Mouse (Mus musculus) midbrain, embryonic 11.5 days (tissue): ENCODE data around the gene Gnao1. TPM values are rescaled to one million over a fixed set of nuclear protein-coding genes. Genes with fewer than 3 reads are reported as not detected.

Experiments
- ATAC-seq: fragments of 200-750 bp; cut with Nextera tagmentation; 2 replicates; pipeline ENCODE4 v1.8.0; 2017; ENCODE audit warnings: moderate TSS enrichment, moderate library complexity; ENCODE audit not compliant: low FRiP score
- DNase-seq: peaks from one replicate; pipeline ENCODE4 v3.0.0; 2015; ENCODE audit warnings: low spot score; ENCODE audit errors: missing footprints
- H3K27ac ChIP-seq: fragments of 300-500 bp; sonication (generic); 2 replicates; pipeline ENCODE4 v1.5.1; 2014; ENCODE audit warnings: low read depth, low read length
- H3K27me3 ChIP-seq: fragments of 300-500 bp; sonication (generic); 2 replicates; pipeline ENCODE4 v1.6.1; 2014; ENCODE audit warnings: mild to moderate bottlenecking, low read length, moderate library complexity, mixed read lengths; ENCODE audit not compliant: control insufficient read depth, insufficient read depth
- H3K36me3 ChIP-seq: fragments of 300-500 bp; sonication (generic); 2 replicates; pipeline ENCODE4 v1.6.1; 2014; ENCODE audit warnings: mild to moderate bottlenecking, low read length, moderate library complexity, mixed read lengths; ENCODE audit not compliant: control insufficient read depth, insufficient read depth
- H3K4me1 ChIP-seq: fragments of 300-500 bp; sonication (generic); 2 replicates; pipeline ENCODE4 v1.6.1; 2014; ENCODE audit warnings: low read length; ENCODE audit not compliant: control insufficient read depth, insufficient read depth
- H3K4me2 ChIP-seq: fragments of 300-500 bp; sonication (generic); 2 replicates; pipeline ENCODE4 v1.6.1; 2014; ENCODE audit warnings: mild to moderate bottlenecking, moderate library complexity
- H3K4me3 ChIP-seq: fragments of 300-500 bp; sonication (generic); 2 replicates; pipeline ENCODE4 v1.5.1; 2014; ENCODE audit warnings: low read depth, low read length
- H3K9ac ChIP-seq: fragments of 300-500 bp; sonication (generic); 2 replicates; pipeline ENCODE4 v1.6.1; 2014; ENCODE audit warnings: low read length
- H3K9me3 ChIP-seq: fragments of 300-500 bp; sonication (generic); 2 replicates; pipeline ENCODE4 v1.6.1; 2016; ENCODE audit warnings: low read length; ENCODE audit not compliant: control insufficient read depth
- WGBS: fragments of 180-500 bp; shearing (Covaris S2); extraction: QIAGEN DNeasy Blood & Tissue Kit; methylation state at CpG from one replicate; pipeline ENCODE4 v1.1.7; 2014; 5-methylcytosine and 5-hydroxymethylcytosine counted together
- polyA plus RNA-seq: library from polyadenylated mRNA; unstranded; fragments of >200 nt; fragmentation: Nextera tagmentation; extraction: Ambion mirVana; gene quantifications from 2 replicates; pipeline ENCODE4 v1.2.1, GENCODE M21; 2014

Gnao1 gene
- polyA plus RNA-seq, 1 experiment from 2014 or later: 32.1 TPM

- H3K4me2 ChIP-seq: no peak overlapping the region
- no peak for DNase-seq
- no peak for ATAC-seq
- WGBS: 84% methylated on average over 11 of the region's 11 CpGs
- no peaks in the 10 kb centered on the region for H3K36me3 ChIP-seq
- no peak overlapping the region for H3K27ac ChIP-seq
- no peaks in the 10 kb centered on the region for H3K4me1 ChIP-seq
- H3K4me3 ChIP-seq: no peak overlapping the region
- H3K27me3 ChIP-seq: no peaks in the 10 kb centered on the region
- no peaks in the 10 kb centered on the region for H3K9me3 ChIP-seq
- H3K9ac ChIP-seq: no peak overlapping the region
Measured at GRCm38 (mm10) chr8:93940542-93941423, 131.0 kb downstream of the Gnao1 start.

- Histone ChIP-seq H3K4me2 (no peak overlapping the region), H3K36me3 (no peaks in the 10 kb centered on the region), H3K9ac (no peak overlapping the region), H3K27ac (no peak overlapping the region), H3K4me1 (no peaks in the 10 kb centered on the region), H3K4me3 (no peak overlapping the region), H3K9me3 (no peaks in the 10 kb centered on the region), H3K27me3 (no peaks in the 10 kb centered on the region)
- no peak for ATAC-seq
- DNase-seq: no peak
- WGBS: 81% methylated on average over 4 of the region's 4 CpGs
Measured at GRCm38 (mm10) chr8:93941636-93942054, 131.9 kb downstream of the Gnao1 start.

- ATAC-seq: no peak
- 83% methylated on average over 4 of the region's 4 CpGs for WGBS
- Histone ChIP-seq H3K4me1 (no peaks in the 10 kb centered on the region), H3K4me2 (no peak overlapping the region), H3K27me3 (no peaks in the 10 kb centered on the region), H3K9ac (no peak overlapping the region), H3K36me3 (peaks cover 2% of the 10 kb centered on the region; the same call in 1 of the 2 replicates), H3K4me3 (no peak overlapping the region), H3K27ac (no peak overlapping the region), H3K9me3 (no peaks in the 10 kb centered on the region)
- DNase-seq: no peak
Measured at GRCm38 (mm10) chr8:93945781-93946180, 136.0 kb downstream of the Gnao1 start.

- Histone ChIP-seq H3K9ac (no peak overlapping the region), H3K36me3 (peaks cover 2% of the 10 kb centered on the region; the same call in 1 of the 2 replicates), H3K4me1 (no peaks in the 10 kb centered on the region), H3K9me3 (no peaks in the 10 kb centered on the region), H3K27ac (no peak overlapping the region), H3K27me3 (no peaks in the 10 kb centered on the region), H3K4me3 (no peak overlapping the region), H3K4me2 (no peak overlapping the region)
- ATAC-seq: no peak
- no peak for DNase-seq
- 96% methylated on average over 1 of the region's 1 CpGs for WGBS
Measured at GRCm38 (mm10) chr8:93946397-93946796, 136.6 kb downstream of the Gnao1 start.

GRCm38 (mm10) chr8:93950133-93950532, 140.4 kb downstream of the Gnao1 start:
- DNase-seq (no peak), ATAC-seq (no peak)
- H3K4me1 ChIP-seq: no peaks in the 10 kb centered on the region
- H3K27ac ChIP-seq: no peak overlapping the region
- H3K4me2 ChIP-seq: no peak overlapping the region
- peaks cover 6% of the 10 kb centered on the region for H3K36me3 ChIP-seq
- H3K9me3 ChIP-seq: no peaks in the 10 kb centered on the region
- no peak overlapping the region for H3K9ac ChIP-seq
- no peaks in the 10 kb centered on the region for H3K27me3 ChIP-seq
- WGBS: 84% methylated on average over 14 of the region's 14 CpGs
- H3K4me3 ChIP-seq: no peak overlapping the region

- H3K4me3 ChIP-seq: no peak overlapping the region
- H3K27ac ChIP-seq: no peak overlapping the region
- H3K4me2 ChIP-seq: no peak overlapping the region
- H3K9me3 ChIP-seq: no peaks in the 10 kb centered on the region
- 85% methylated on average over 9 of the region's 9 CpGs for WGBS
- no peak overlapping the region for H3K9ac ChIP-seq
- ATAC-seq: no peak
- H3K27me3 ChIP-seq: no peaks in the 10 kb centered on the region
- H3K4me1 ChIP-seq: no peaks in the 10 kb centered on the region
- peaks cover 6% of the 10 kb centered on the region for H3K36me3 ChIP-seq
- DNase-seq: no peak
Measured at GRCm38 (mm10) chr8:93952511-93952910, 142.7 kb downstream of the Gnao1 start.

- Histone ChIP-seq H3K36me3 (peaks cover 4% of the 10 kb centered on the region; the same call in 1 of the 2 replicates), H3K9me3 (no peaks in the 10 kb centered on the region), H3K9ac (no peak overlapping the region), H3K4me2 (no peak overlapping the region), H3K4me3 (no peak overlapping the region), H3K4me1 (no peaks in the 10 kb centered on the region), H3K27ac (no peak overlapping the region), H3K27me3 (no peaks in the 10 kb centered on the region)
- ATAC-seq (no peak), DNase-seq (no peak)
- 91% methylated on average over 9 of the region's 9 CpGs for whole genome bisulfite sequencing
Measured at GRCm38 (mm10) chr8:93958402-93958801, 148.6 kb downstream of the Gnao1 start.

GRCm38 (mm10) chr8:93960909-93961308, 151.1 kb downstream of the Gnao1 start:
- H3K9ac ChIP-seq: no peak overlapping the region
- DNase-seq (no peak), ATAC-seq (no peak)
- H3K27ac ChIP-seq: no peak overlapping the region
- no peaks in the 10 kb centered on the region for H3K4me1 ChIP-seq
- no peaks in the 10 kb centered on the region for H3K9me3 ChIP-seq
- no peaks in the 10 kb centered on the region for H3K27me3 ChIP-seq
- no peak overlapping the region for H3K4me2 ChIP-seq
- 83% methylated on average over 6 of the region's 6 CpGs for WGBS
- no peaks in the 10 kb centered on the region for H3K36me3 ChIP-seq
- no peak overlapping the region for H3K4me3 ChIP-seq

GRCm38 (mm10) chr8:93968293-93968692, 158.5 kb downstream of the Gnao1 start:
- no peaks in the 10 kb centered on the region for H3K9me3 ChIP-seq
- H3K4me3 ChIP-seq: no peak overlapping the region
- H3K4me1 ChIP-seq: no peaks in the 10 kb centered on the region
- no peak overlapping the region for H3K4me2 ChIP-seq
- H3K36me3 ChIP-seq: peaks cover 5% of the 10 kb centered on the region
- ATAC-seq (no peak), DNase-seq (no peak)
- 87% methylated on average over 6 of the region's 6 CpGs for WGBS
- no peak overlapping the region for H3K9ac ChIP-seq
- H3K27me3 ChIP-seq: no peaks in the 10 kb centered on the region
- no peak overlapping the region for H3K27ac ChIP-seq
